Mouse (Mus musculus) hindbrain, embryonic 16.5 days (tissue): ENCODE data around the gene Uaca. TPM values are rescaled to one million over a fixed set of nuclear protein-coding genes. Genes with fewer than 3 reads are reported as not detected.

Source experiments
- ATAC-seq: fragments of 200-750 bp; cut with Nextera tagmentation; 2 replicates; pipeline ENCODE4 v1.8.0; 2017; ENCODE audit warnings: moderate TSS enrichment, moderate library complexity
- H3K27ac ChIP-seq: fragments of 300-500 bp; sonication (generic); 2 replicates; pipeline ENCODE4 v1.5.1; 2014; ENCODE audit warnings: low read depth, mild to moderate bottlenecking, control low read depth, low read length, moderate library complexity
- H3K27me3 ChIP-seq: fragments of 300-500 bp; sonication (generic); replicated peaks from 2 replicates; pipeline ENCODE4 v1.6.1; 2014; ENCODE audit warnings: low read length; ENCODE audit not compliant: control insufficient read depth, insufficient read depth
- H3K36me3 ChIP-seq: fragments of 300-500 bp; sonication (generic); 2 replicates; pipeline ENCODE4 v1.6.1; 2014; ENCODE audit warnings: mild to moderate bottlenecking, low read length, moderate library complexity, mixed read lengths; ENCODE audit not compliant: control insufficient read depth, insufficient read depth
- H3K4me1 ChIP-seq: fragments of 300-500 bp; sonication (generic); 2 replicates; pipeline ENCODE4 v1.6.1; 2014; ENCODE audit warnings: low read depth, low read length; ENCODE audit not compliant: control insufficient read depth, insufficient read depth
- H3K4me2 ChIP-seq: fragments of 300-500 bp; sonication (generic); 2 replicates; pipeline ENCODE4 v1.6.1; 2014; ENCODE audit warnings: mild to moderate bottlenecking, low read length, control low read depth, moderate library complexity
- H3K4me3 ChIP-seq: fragments of 300-500 bp; sonication (generic); 2 replicates; pipeline ENCODE4 v1.5.1; 2014; ENCODE audit warnings: mild to moderate bottlenecking, low read length, control low read depth, moderate library complexity
- H3K9ac ChIP-seq: fragments of 300-500 bp; sonication (generic); 2 replicates; pipeline ENCODE4 v1.6.1; 2014; ENCODE audit warnings: low read depth, mild to moderate bottlenecking, control low read depth, low read length, moderate library complexity
- H3K9me3 ChIP-seq: fragments of 300-500 bp; sonication (generic); 2 replicates; pipeline ENCODE4 v1.6.1; 2014; ENCODE audit warnings: mild to moderate bottlenecking, low read length, moderate library complexity; ENCODE audit not compliant: control insufficient read depth
- WGBS: fragments of 180-500 bp; shearing (Covaris S2); extraction: QIAGEN DNeasy Blood & Tissue Kit; methylation state at CpG from one replicate; pipeline ENCODE4 v1.1.7; 2014; 5-methylcytosine and 5-hydroxymethylcytosine counted together
- polyA plus RNA-seq: library from polyadenylated mRNA; unstranded; fragments of >200 nt; fragmentation: Nextera tagmentation; extraction: Ambion mirVana; gene quantifications from 2 replicates; pipeline ENCODE4 v1.2.1, GENCODE M21; 2015

Uaca gene
- polyA plus RNA-seq, 1 experiment from 2014 or later = 15.8 TPM

- ATAC-seq = no peak
- Histone ChIP-seq H3K4me1 (no peaks in the 10 kb centered on the region), H3K9me3 (no peaks in the 10 kb centered on the region), H3K4me2 (no peak overlapping the region), H3K4me3 (no peak overlapping the region), H3K27me3 (no peaks in the 10 kb centered on the region), H3K9ac (no peak overlapping the region), H3K36me3 (no peaks in the 10 kb centered on the region), H3K27ac (no peak overlapping the region)
- WGBS = 63% methylated on average over 9 of the region's 9 CpGs
Observed at GRCm38 (mm10) chr9:60926301-60926700, 132.0 kb downstream of the Uaca start.

- no peak overlapping the region for H3K4me2 ChIP-seq
- H3K36me3 ChIP-seq = no peaks in the 10 kb centered on the region
- H3K4me3 ChIP-seq = no peak overlapping the region
- H3K9me3 ChIP-seq = no peaks in the 10 kb centered on the region
- ATAC-seq = no peak
- 72% methylated on average over 4 of the region's 4 CpGs for WGBS
- H3K27ac ChIP-seq = no peak overlapping the region
- H3K4me1 ChIP-seq = no peaks in the 10 kb centered on the region
- no peak overlapping the region for H3K9ac ChIP-seq
- H3K27me3 ChIP-seq = no peaks in the 10 kb centered on the region
Observed at GRCm38 (mm10) chr9:60929290-60929983, 135.1 kb downstream of the Uaca start.

Other genes starting within 250 kb of the Uaca start
- gene Lrrc49, start 106.4 kb upstream of the Uaca start, polyA plus RNA-seq = 78.3 and 81.4 TPM in 2 replicates
- 23.3 and 25.2 TPM in 2 replicates for gene Larp6, start 81.6 kb upstream of the Uaca start, polyA plus RNA-seq